Mouse (Mus musculus) layer of hippocampus, adult 11-12 months (tissue): Measurements from ENCODE around the gene Cdk2.

ENCODE experiments used
- DNase-seq: peaks from one replicate; pipeline ENCODE4 v3.0.0; 2022; ENCODE audit warnings: low spot score

Cdk2 gene

GRCm38 (mm10) chr10:128653866-128654265, 51.0 kb downstream of the Cdk2 start:
- DNase-seq: no peak
